Mouse (Mus musculus) intestine, embryonic 15.5 days (tissue): Measurements from ENCODE around the gene Prm2. TPM values are rescaled to one million over a fixed set of nuclear protein-coding genes. Genes with fewer than 3 reads are reported as not detected.
"Not testable (repeated sequence)": the region's sequence is repeated elsewhere in the genome, so short reads cannot be mapped to it uniquely, and the experiment has no call there.

ENCODE experiments used
- ATAC-seq: fragments of 200-750 bp; cut with Nextera tagmentation; 2 replicates; pipeline ENCODE4 v1.8.0; 2017; ENCODE audit warnings: moderate TSS enrichment, moderate library complexity
- H3K27ac ChIP-seq: fragments of 300-500 bp; sonication (generic); 2 replicates; pipeline ENCODE4 v1.5.1; 2015; ENCODE audit warnings: mild to moderate bottlenecking, inconsistent platforms
- H3K27me3 ChIP-seq: fragments of 300-500 bp; sonication (generic); replicated peaks from 2 replicates; pipeline ENCODE4 v1.6.1; 2015; ENCODE audit warnings: inconsistent platforms
- H3K36me3 ChIP-seq: fragments of 300-500 bp; sonication (generic); 2 replicates; pipeline ENCODE4 v1.6.1; 2015; ENCODE audit warnings: inconsistent platforms
- H3K4me1 ChIP-seq: fragments of 300-500 bp; sonication (generic); replicated peaks from 2 replicates; pipeline ENCODE4 v1.6.1; 2015; ENCODE audit warnings: inconsistent platforms
- H3K4me2 ChIP-seq: fragments of 300-500 bp; sonication (generic); replicated peaks from 2 replicates; pipeline ENCODE4 v1.6.1; 2015; ENCODE audit warnings: mild to moderate bottlenecking, inconsistent platforms
- H3K4me3 ChIP-seq: fragments of 300-500 bp; sonication (generic); replicated peaks from 2 replicates; pipeline ENCODE4 v1.5.1; 2015; ENCODE audit warnings: inconsistent platforms
- H3K9ac ChIP-seq: fragments of 300-500 bp; sonication (generic); 2 replicates; pipeline ENCODE4 v1.6.1; 2015; ENCODE audit warnings: inconsistent platforms
- H3K9me3 ChIP-seq: fragments of 300-500 bp; sonication (generic); 2 replicates; pipeline ENCODE4 v1.6.1; 2016; ENCODE audit warnings: inconsistent platforms
- WGBS: fragments of 180-500 bp; shearing (Covaris S2); methylation state at CpG from one replicate; pipeline ENCODE4 v1.1.7; 2015; 5-methylcytosine and 5-hydroxymethylcytosine counted together
- polyA plus RNA-seq: library from polyadenylated mRNA; unstranded; fragments of >200 nt; fragmentation: Nextera tagmentation; extraction: Ambion mirVana; gene quantifications from 2 replicates; pipeline ENCODE4 v1.2.1, GENCODE M21; 2015

Prm2 gene
- polyA plus RNA-seq, 1 experiment from 2014 or later, result not detected

DNA sequence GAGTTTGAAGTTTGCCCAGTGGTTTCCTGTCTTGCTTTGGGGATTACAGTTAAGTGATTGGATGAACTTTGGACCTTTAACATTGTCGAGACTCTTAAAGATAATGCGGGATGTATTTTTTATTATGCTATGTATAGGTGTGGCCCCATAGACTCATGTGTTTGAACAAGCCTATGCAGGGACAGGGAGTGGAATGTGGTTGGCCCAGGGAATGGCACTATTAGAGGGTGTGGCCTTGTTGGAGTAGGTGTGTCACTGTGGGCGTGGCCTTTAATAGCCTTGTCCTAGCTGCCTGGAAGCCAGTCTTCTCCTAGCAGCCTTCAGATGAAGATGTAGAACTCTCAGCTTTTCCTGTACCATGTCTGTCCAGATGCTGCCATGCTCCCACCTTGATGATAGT, 6.5 kb upstream of the Prm2 start:
- not testable (repeated sequence) for H3K36me3 ChIP-seq, H3K9me3 ChIP-seq, H3K4me3 ChIP-seq, H3K27ac ChIP-seq, H3K4me2 ChIP-seq, H3K4me1 ChIP-seq, H3K27me3 ChIP-seq, H3K9ac ChIP-seq
- 65% methylated on average over 3 of the region's 3 CpGs for WGBS
- peak; percentile 95 for ATAC-seq

DNA sequence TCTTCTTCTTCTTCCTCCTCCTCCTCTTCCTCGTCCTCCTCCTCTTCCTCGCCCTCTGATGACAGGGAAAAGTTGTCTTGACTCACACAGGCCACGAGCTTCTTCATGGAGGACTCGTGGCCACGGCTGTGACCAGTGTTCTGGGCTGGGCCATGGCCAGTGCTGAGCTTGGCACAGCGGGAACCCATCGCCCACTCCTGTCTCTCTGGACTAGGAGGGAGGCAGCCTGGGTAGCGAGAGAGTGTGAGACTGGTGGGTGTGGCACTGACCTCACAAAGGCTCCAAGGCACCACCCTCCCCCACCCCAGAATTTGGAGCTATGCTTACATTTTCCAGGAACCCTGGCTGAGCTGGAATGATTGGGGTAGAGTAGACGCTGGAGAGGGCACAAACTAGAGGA, 5.2 kb downstream of the Prm2 start, which contains the start of gene Prm3:
TSS of gene Prm3 (minus strand) at position 213 of the 400 bp plus-strand sequence.
- whole genome bisulfite sequencing, result 72% methylated on average over 9 of the region's 9 CpGs

DNA sequence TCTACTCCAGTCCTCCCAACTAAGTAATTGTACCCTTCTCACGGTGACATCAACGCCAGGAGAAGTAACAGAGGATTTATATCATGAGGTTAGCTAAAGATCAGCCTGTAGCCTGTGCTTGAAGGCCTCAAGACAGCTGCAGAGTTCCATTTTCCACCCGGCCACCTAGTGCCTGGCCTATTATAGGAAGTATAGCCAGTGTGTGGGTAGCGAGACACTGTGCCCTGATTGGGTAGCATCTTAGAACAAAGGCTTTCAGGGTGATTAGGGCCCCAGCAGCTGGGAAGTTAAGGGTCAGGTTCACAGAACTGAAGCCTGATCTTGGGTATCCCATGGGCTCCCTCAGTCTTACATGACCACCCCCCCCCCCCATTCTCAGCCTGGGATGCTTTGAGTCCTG, 7.1 kb downstream of the Prm2 start:
- Histone ChIP-seq H3K27me3 (no peaks in the 10 kb centered on the region), H3K36me3 (no peaks in the 10 kb centered on the region)
- 80% methylated on average over 4 of the region's 4 CpGs for whole genome bisulfite sequencing

More for the DNA sequence above, 5.2 kb downstream of the Prm2 start, which contains the start of gene Prm3:
- Histone ChIP-seq H3K4me3 (no peak within 1 kb of the TSS), H3K9ac (no peak within 1 kb of the TSS), H3K27me3 (peaks cover 1% of the 10 kb centered on the region; the same call in 1 of the 2 replicates), H3K4me2 (no peak within 1 kb of the TSS), H3K4me1 (peaks cover 5% of the 10 kb centered on the region; the same call in 1 of the 2 replicates), H3K9me3 (no peaks in the 10 kb centered on the region), H3K36me3 (no peaks in the 10 kb centered on the region), H3K27ac (no peak within 1 kb of the TSS)
- no peak for ATAC-seq

DNA sequence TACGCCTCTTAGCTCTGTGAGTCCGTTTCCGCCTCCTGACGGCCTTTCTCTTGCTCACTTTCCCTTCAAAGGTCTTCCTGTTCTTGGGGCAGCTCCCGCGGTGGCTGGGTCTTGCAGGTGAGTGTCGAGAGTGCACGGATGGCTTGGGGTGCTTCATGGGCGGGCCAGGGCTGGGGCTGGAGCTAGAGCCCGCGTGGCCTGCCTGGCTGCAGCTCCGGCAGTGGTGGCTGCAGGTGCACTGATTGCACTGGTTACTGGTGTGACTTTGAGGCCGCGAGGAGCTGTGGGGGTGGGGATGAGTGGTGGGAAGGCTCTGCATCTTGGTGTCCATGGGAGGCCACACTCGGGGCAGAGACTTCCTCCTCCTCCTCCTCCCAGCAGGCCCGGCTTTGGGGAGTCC, 7.7 kb downstream of the Prm2 start, which contains the start of gene Tnp2:
TSS of gene Tnp2 (minus strand) at position 390 of the 400 bp plus-strand sequence.
- Histone ChIP-seq H3K9me3 (no peaks in the 10 kb centered on the region), H3K4me2 (no peak within 1 kb of the TSS), H3K27me3 (no peaks in the 10 kb centered on the region), H3K9ac (no peak within 1 kb of the TSS), H3K4me1 (peaks cover 17% of the 10 kb centered on the region; the same call in 1 of the 2 replicates), H3K36me3 (no peaks in the 10 kb centered on the region), H3K27ac (no peak within 1 kb of the TSS), H3K4me3 (no peak within 1 kb of the TSS)
- whole genome bisulfite sequencing, result 56% methylated on average over 16 of the region's 16 CpGs
- no peak for ATAC-seq

More for the DNA sequence above, 7.1 kb downstream of the Prm2 start:
- Histone ChIP-seq H3K4me3 (no peak overlapping the region), H3K27ac (no peak overlapping the region), H3K4me1 (peaks cover 12% of the 10 kb centered on the region; the same call in 1 of the 2 replicates), H3K4me2 (no peak overlapping the region), H3K9ac (no peak overlapping the region), H3K9me3 (no peaks in the 10 kb centered on the region)
- ATAC-seq, result no peak

DNA sequence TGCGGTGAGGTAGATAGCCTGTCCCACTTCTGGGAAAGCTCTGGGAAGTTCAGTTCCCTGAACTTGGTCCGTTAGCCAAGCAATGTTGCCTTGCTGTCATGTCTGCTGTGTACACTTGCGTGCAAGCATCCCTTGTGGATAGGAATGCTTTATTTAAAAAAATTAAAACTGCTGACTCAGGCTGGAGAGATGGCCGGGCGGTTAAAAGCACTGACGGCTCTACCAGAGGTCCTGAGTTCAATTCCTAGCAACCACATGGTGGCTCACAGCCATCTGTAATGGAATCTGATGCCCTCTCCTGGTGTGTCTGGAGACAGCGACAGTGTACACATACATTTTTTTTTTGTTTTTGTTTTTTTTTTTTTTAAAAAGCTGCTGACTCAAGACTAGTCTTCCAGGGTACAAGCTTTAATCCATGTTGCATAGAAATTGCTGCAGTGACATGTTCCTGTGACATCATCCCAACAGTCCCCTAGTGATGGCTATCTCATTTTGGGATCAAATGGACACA, 8.3 kb downstream of the Prm2 start:
- no peak for ATAC-seq
- no peaks in the 10 kb centered on the region for H3K36me3 ChIP-seq
- WGBS, result 83% methylated on average over 7 of the region's 7 CpGs
- no peaks in the 10 kb centered on the region for H3K27me3 ChIP-seq
- peaks cover 24% of the 10 kb centered on the region for H3K4me1 ChIP-seq
- H3K9me3 ChIP-seq, result no peaks in the 10 kb centered on the region
- no peak overlapping the region for H3K4me2 ChIP-seq
- no peak overlapping the region for H3K27ac ChIP-seq
- no peak overlapping the region for H3K4me3 ChIP-seq
- H3K9ac ChIP-seq, result no peak overlapping the region

DNA sequence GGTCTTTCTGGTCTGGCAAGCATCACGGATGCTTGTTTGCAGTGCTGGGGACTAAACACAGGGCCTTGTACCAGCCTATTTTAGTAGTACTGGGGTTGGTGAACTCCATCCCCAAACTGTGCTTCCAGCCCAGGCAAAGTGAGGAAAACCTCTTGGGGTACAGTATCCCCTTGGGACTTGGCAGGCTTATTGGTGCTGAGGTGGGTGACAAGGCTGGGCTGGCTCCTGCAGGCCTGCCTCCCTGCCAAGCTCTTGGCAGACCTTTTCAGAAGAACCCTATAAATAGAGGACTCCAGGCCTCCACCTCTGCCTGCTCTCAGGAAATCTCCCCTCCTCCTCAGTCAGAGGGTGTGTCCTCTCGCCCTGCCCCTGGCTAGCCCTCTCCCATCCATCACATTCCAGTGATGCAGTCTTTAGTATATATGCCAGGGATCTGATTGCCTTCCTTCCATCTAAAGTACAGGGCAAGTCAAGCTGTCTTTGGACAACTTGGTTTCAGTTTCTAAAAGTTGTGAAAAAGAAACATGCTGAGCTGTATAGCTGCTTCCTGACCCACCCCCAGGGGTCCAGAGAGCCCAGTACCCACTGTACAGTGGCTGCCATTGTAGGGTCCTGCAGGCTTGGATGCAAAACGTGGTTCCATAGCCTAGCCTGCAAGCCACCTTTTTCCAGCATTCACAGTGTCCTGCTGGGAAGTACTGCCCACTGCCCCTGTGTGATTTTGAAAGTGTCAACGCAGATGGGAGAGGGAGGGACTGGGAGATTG, 9.0 kb downstream of the Prm2 start:
- Histone ChIP-seq H3K27ac (peak overlapping the region; percentile 99; the same call in 1 of the 2 replicates), H3K4me2 (peak overlapping the region; percentile 91), H3K4me1 (peaks cover 28% of the 10 kb centered on the region), H3K4me3 (no peak overlapping the region), H3K9me3 (no peaks in the 10 kb centered on the region), H3K36me3 (no peaks in the 10 kb centered on the region), H3K9ac (no peak overlapping the region; the same call in 1 of the 2 replicates), H3K27me3 (no peaks in the 10 kb centered on the region)
- WGBS, result 59% methylated on average over 4 of the region's 4 CpGs
- no peak for ATAC-seq

DNA sequence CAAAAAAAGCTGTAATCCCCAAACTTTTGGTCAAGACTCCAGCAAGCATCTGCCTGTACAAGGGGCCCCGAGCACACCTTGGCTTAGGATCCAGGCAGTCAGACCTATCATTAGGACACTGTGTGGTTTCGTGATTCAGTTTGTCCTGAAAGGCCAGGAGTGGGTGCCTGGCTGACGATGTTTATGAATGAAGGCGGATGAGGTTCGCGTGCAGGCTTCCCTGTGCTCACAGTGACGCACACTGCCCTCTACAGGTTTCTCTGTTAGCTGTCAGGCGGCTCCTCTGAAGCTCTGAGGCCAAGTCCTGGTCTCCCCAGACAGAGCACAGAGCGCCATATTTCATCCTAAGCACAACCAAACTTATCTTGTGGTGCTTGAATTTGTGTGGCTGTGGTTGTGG, 9.6 kb downstream of the Prm2 start:
- Histone ChIP-seq H3K4me3 (peak overlapping the region; percentile 83), H3K27ac (peak overlapping the region; percentile 99), H3K9me3 (no peaks in the 10 kb centered on the region), H3K36me3 (no peaks in the 10 kb centered on the region), H3K27me3 (no peaks in the 10 kb centered on the region), H3K4me2 (peak overlapping the region; percentile 91), H3K9ac (peak overlapping the region; percentile 71), H3K4me1 (peaks cover 34% of the 10 kb centered on the region)
- WGBS, result under 1% methylated on average over 9 of the region's 9 CpGs
- ATAC-seq, result peak; percentile 46

DNA sequence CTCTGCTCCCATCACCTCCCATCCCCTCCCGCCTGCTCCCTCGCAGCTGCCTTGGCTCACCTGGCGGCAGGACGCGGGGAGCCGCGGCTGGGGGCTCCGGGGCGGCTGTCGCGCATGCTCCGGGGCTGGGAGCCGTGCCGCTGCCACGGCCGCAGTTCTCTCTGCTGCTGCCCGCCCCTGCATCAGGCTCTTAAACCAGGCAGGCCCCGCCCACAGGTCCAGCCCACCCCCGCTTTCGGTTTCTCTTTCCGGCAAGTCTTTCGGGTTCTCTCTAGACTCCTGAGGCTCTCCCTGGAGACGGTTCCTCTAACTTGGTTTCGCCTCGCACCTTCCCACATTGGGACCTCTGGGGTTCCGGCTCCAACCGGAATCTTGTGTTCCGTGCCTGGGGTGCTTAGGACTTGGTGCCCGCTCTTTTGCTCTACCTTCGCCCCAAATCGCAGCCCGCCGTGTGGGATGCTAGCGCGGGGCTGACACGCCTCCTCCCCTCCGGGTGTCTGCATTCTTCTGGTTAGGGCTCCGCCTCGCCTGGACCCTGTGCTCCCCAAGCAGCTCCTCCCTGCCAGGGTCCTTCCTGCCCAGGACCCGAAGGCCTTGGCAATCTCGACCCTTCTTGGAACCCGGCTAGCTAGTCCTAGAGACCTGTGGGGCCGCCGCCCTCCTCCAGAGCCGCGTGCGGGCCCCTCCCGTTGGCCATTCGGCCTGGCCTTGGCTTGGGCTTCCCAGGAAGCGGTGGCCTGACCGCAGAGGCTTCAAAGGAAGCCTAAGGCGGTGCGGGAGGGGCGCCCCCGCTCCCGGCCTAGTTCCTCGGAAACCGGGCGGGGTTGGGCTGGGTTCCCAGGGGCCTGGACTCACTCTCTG, 10.3 kb downstream of the Prm2 start, which contains the start of gene Socs1:
TSS of gene Socs1 (minus strand) at position 166 of the 861 bp plus-strand sequence.
- H3K4me1 ChIP-seq, result peaks cover 39% of the 10 kb centered on the region

DNA sequence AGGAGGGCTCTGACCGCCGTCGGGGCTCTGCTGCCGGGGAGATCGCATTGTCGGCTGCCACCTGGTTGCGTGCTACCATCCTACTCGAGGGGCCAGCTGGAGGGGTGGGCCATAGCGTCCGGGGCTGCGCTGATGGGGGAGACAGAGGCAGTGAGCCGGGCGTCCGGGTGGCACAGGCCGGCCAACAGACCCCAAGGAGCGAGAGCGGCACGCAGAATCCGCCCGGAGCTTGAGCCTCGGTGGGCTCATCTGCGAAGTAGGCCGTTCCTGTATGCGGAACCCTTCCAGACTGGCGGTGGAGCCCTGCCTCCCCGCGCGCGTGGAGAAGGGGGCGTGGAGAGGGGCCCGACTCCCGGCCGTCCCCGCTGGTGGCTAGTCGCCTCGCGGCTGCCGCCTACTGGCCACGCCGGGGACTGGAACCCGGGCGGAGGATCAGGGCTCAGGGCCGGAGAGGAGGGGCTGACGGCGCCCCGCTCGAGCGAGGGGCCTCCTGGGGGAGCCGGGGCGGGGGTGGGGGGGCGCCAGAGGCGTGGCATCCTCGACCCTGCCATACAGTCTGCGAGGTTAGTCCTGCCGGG, 11.1 kb downstream of the Prm2 start:
- Histone ChIP-seq H3K4me2 (peak overlapping the region; percentile 91), H3K4me1 (peaks cover 43% of the 10 kb centered on the region), H3K27me3 (no peaks in the 10 kb centered on the region), H3K36me3 (no peaks in the 10 kb centered on the region), H3K4me3 (peak overlapping the region; percentile 83), H3K9ac (peak overlapping the region; percentile 71), H3K9me3 (no peaks in the 10 kb centered on the region), H3K27ac (peak overlapping the region; percentile 99)
- WGBS, result under 1% methylated on average over 53 of the region's 55 CpGs
- peak; percentile 87 for ATAC-seq

More for the DNA sequence above, 10.3 kb downstream of the Prm2 start, which contains the start of gene Socs1:
- under 1% methylated on average over 58 of the region's 59 CpGs for WGBS
- peak; percentile 91 for ATAC-seq
- Histone ChIP-seq H3K27me3 (no peaks in the 10 kb centered on the region), H3K4me2 (peak within 1 kb of the TSS; percentile 91), H3K4me3 (peak within 1 kb of the TSS; percentile 83), H3K9me3 (no peaks in the 10 kb centered on the region), H3K27ac (peak within 1 kb of the TSS; percentile 99), H3K36me3 (no peaks in the 10 kb centered on the region), H3K9ac (peak within 1 kb of the TSS; percentile 71)

DNA sequence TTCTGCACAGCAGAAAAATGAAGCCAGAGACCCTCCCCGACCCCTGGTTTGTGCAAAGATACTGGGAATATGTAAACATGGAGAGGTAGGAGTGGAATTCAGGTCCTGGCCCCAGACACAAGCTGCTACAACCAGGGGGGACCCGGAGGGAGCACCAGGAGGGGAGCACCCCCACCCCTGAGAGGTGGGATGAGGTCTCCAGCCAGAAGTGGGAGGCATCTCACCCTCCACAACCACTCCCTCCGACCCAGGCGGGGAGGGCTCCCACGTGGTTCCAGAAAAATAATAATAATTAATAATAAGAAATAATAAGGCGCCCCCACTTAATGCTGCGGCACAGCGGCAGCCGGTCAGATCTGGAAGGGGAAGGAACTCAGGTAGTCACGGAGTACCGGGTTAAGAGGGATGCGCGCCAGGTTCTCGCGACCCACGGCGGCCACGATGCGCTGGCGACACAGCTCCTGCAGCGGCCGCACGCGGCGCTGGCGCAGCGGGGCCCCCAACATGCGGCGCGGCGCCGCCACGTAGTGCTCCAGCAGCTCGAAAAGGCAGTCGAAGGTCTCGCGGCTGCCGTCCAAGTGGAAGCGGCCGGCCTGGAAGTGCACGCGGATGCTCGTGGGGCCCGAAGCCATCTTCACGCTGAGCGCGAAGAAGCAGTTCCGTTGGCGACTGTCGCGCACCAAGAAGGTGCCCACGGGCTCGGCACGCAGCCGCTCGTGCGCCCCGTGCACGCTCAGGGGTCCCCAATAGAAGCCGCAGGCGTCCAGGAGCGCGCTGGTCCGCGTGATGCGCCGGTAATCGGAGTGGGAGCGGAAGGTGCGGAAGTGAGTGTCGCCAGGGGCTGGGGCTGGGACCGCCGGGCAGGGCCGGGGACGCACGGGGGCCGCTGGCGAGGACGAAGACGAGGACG, 11.8 kb downstream of the Prm2 start:
- Histone ChIP-seq H3K27me3 (no peaks in the 10 kb centered on the region), H3K36me3 (no peaks in the 10 kb centered on the region), H3K9me3 (no peaks in the 10 kb centered on the region), H3K4me3 (peak overlapping the region; percentile 83), H3K27ac (peak overlapping the region; percentile 99), H3K4me2 (peak overlapping the region; percentile 91), H3K9ac (peak overlapping the region; percentile 71), H3K4me1 (peaks cover 43% of the 10 kb centered on the region)
- peak; percentile 6 for ATAC-seq
- WGBS, result 1% methylated on average over 81 of the region's 81 CpGs

DNA sequence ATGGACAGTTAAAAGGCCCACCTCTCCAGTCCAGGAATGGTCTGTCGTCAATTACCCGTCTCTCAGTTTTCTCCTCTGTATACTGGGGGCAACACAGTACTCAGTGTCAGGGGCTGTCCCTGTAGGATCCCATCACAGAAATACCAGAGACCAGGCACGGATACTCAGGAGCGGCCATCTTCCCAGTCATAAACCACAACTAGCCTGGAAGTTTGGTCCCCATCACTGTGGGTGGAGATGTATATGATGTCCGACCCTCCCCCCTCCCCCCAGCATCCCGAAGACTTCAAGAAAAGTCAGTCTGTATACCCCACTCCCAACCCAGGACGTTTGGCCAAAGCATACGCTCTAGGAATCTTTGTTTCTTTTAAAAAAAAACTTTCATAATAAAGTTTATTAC, 12.5 kb downstream of the Prm2 start:
- ATAC-seq, result no peak
- no peaks in the 10 kb centered on the region for H3K27me3 ChIP-seq
- peak overlapping the region; percentile 83 for H3K4me3 ChIP-seq
- H3K9ac ChIP-seq, result no peak overlapping the region
- H3K27ac ChIP-seq, result no peak overlapping the region
- WGBS, result 53% methylated on average over 8 of the region's 8 CpGs
- peak overlapping the region; percentile 91 for H3K4me2 ChIP-seq
- H3K9me3 ChIP-seq, result no peaks in the 10 kb centered on the region
- no peaks in the 10 kb centered on the region for H3K36me3 ChIP-seq
- peaks cover 43% of the 10 kb centered on the region for H3K4me1 ChIP-seq
